Mouse (Mus musculus) c-Kit-positive CD71-positive TER-119-negative erythroid progenitor cells, embryonic 14.5 days (primary cell): Measurements from ENCODE around the gene Ndufaf8.

Source experiments
- DNase-seq: peaks from one replicate; pipeline ENCODE4 v3.0.0-alpha.2; 2013; ENCODE audit warnings: low read depth

Ndufaf8 gene

GRCm38 (mm10) chr11:120136195-120136594 lies 37.5 kb downstream of the Ndufaf8 start:
- DNase-seq: no peak

GRCm38 (mm10) chr11:120136796-120137624 lies 38.3 kb downstream of the Ndufaf8 start:
- peak; percentile 51 for DNase-seq

GRCm38 (mm10) chr11:120137625-120138004 lies 38.9 kb downstream of the Ndufaf8 start:
- no peak for DNase-seq

- DNase-seq: no peak
These were observed 40.6 kb downstream of the Ndufaf8 start for GRCm38 (mm10) chr11:120139309-120139731.

GRCm38 (mm10) chr11:120140255-120140654 lies 41.5 kb downstream of the Ndufaf8 start:
- no peak for DNase-seq

- no peak for DNase-seq
These were observed 43.9 kb downstream of the Ndufaf8 start for GRCm38 (mm10) chr11:120142601-120143051.

GRCm38 (mm10) chr11:120143708-120144497 lies 45.2 kb downstream of the Ndufaf8 start:
- DNase-seq: no peak

- no peak for DNase-seq
These were observed 49.6 kb downstream of the Ndufaf8 start for GRCm38 (mm10) chr11:120148201-120148855.

- no peak for DNase-seq
These were observed 50.9 kb downstream of the Ndufaf8 start for GRCm38 (mm10) chr11:120149510-120150200.
